Mouse (Mus musculus) kidney, embryonic 14.5 days (tissue): ENCODE data around the gene Map2k2. TPM values are rescaled to one million over a fixed set of nuclear protein-coding genes. Genes with fewer than 3 reads are reported as not detected.
"Not testable (repeated sequence)": the region's sequence is repeated elsewhere in the genome, so short reads cannot be mapped to it uniquely, and the experiment has no call there.

ENCODE experiments used
- ATAC-seq: fragments of 200-750 bp; cut with Nextera tagmentation; 2 replicates; pipeline ENCODE4 v1.8.0; 2017; ENCODE audit warnings: moderate number of reproducible peaks, mild to moderate bottlenecking, moderate TSS enrichment, moderate library complexity; ENCODE audit not compliant: low FRiP score, low TSS enrichment
- H3K27ac ChIP-seq: fragments of 300-500 bp; sonication (generic); 2 replicates; pipeline ENCODE4 v1.5.1; 2014; ENCODE audit warnings: low read depth, mild to moderate bottlenecking, low read length, moderate library complexity, mixed read lengths
- H3K27me3 ChIP-seq: fragments of 300-500 bp; sonication (generic); 2 replicates; pipeline ENCODE4 v1.6.1; 2014; ENCODE audit warnings: mild to moderate bottlenecking, low read length; ENCODE audit not compliant: control insufficient read depth, insufficient read depth
- H3K36me3 ChIP-seq: fragments of 300-500 bp; sonication (generic); 2 replicates; pipeline ENCODE4 v1.6.1; 2014; ENCODE audit warnings: low read length, mixed read lengths; ENCODE audit not compliant: control insufficient read depth, insufficient read depth
- H3K4me1 ChIP-seq: fragments of 300-500 bp; sonication (generic); 2 replicates; pipeline ENCODE4 v1.6.1; 2014; ENCODE audit warnings: low read length, mixed read lengths; ENCODE audit not compliant: control insufficient read depth, insufficient read depth
- H3K4me2 ChIP-seq: fragments of 300-500 bp; sonication (generic); replicated peaks from 2 replicates; pipeline ENCODE4 v1.6.1; 2014; ENCODE audit warnings: low read depth, mild to moderate bottlenecking, low read length
- H3K4me3 ChIP-seq: fragments of 300-500 bp; sonication (generic); 2 replicates; pipeline ENCODE4 v1.5.1; 2014; ENCODE audit warnings: mild to moderate bottlenecking, low read length
- H3K9ac ChIP-seq: fragments of 300-500 bp; sonication (generic); 2 replicates; pipeline ENCODE4 v1.6.1; 2014; ENCODE audit warnings: low read depth, mild to moderate bottlenecking, low read length, moderate library complexity
- H3K9me3 ChIP-seq: fragments of 300-500 bp; sonication (generic); 2 replicates; pipeline ENCODE4 v1.6.1; 2016; ENCODE audit warnings: low read length; ENCODE audit not compliant: control insufficient read depth
- WGBS: fragments of 180-500 bp; shearing (Covaris S2); extraction: QIAGEN DNeasy Blood & Tissue Kit; methylation state at CpG from one replicate; pipeline ENCODE4 v1.1.7; 2014; 5-methylcytosine and 5-hydroxymethylcytosine counted together
- polyA plus RNA-seq: library from polyadenylated mRNA; unstranded; fragments of >200 nt; fragmentation: Nextera tagmentation; extraction: Ambion mirVana; gene quantifications from 2 replicates; pipeline ENCODE4 v1.2.1, GENCODE M21; 2014

Map2k2 gene
- polyA plus RNA-seq = 187 and 208 TPM in 2 replicates

GRCm38 (mm10) chr10:81105565-81106112 lies at the start of gene Map2k2:
Map2k2 (plus strand) TSS chr10:81105915.
- peak within 1 kb of the TSS; percentile 100 for H3K27ac ChIP-seq
- peaks cover 16% of the 10 kb centered on the region for H3K4me1 ChIP-seq
- peaks cover 25% of the 10 kb centered on the region for H3K36me3 ChIP-seq
- no peaks in the 10 kb centered on the region for H3K9me3 ChIP-seq
- H3K4me3 ChIP-seq = peak within 1 kb of the TSS; percentile 91
- peak within 1 kb of the TSS; percentile 62 for H3K4me2 ChIP-seq
- under 1% methylated on average over 56 of the region's 56 CpGs for WGBS
- H3K27me3 ChIP-seq = no peaks in the 10 kb centered on the region
- peak within 1 kb of the TSS; percentile 98 for H3K9ac ChIP-seq
- peak; percentile 93 for ATAC-seq

DNA sequence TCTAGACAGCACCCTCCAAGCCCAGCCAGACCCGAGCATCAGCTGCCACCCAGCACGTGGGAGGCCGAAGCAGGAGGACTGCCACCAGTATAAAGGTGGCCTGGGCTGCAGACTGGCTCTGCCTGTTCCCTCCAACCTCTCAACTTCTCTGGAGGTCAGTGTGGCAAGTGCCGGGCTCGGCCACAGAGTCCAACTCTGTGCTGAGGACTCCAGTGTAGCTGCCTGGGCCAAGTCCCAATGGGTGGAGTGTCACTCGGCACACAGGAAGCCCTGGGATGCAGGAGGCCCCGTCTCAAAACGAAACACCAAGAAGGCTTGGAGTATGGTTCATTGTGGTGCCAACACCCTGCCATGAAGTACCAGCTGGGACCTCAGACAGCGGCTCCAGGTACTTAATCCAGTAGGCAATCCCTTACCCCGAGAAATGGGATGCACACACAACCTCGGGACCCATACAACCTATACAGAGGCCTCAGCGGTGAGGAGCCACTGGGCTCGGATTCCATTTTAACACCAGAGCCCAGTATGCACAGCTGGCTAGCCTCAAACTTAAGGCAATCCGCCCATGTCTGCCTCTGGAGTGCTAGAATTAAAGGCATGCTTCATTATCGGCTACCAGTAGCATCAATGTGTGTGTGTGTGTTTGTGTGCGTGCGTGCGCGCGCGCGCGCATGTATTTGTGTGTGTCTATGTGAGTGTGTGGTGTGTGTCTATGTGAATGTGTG lies 48.1 kb upstream of the Map2k2 start:
- WGBS = 92% methylated on average over 23 of the region's 23 CpGs
- no peak overlapping the region for H3K4me3 ChIP-seq
- peaks cover 3% of the 10 kb centered on the region for H3K36me3 ChIP-seq
- H3K27me3 ChIP-seq = no peaks in the 10 kb centered on the region
- no peaks in the 10 kb centered on the region for H3K9me3 ChIP-seq
- no peak for ATAC-seq
- H3K27ac ChIP-seq = no peak overlapping the region
- no peak overlapping the region for H3K4me2 ChIP-seq
- peaks cover 16% of the 10 kb centered on the region for H3K4me1 ChIP-seq
- no peak overlapping the region for H3K9ac ChIP-seq

DNA sequence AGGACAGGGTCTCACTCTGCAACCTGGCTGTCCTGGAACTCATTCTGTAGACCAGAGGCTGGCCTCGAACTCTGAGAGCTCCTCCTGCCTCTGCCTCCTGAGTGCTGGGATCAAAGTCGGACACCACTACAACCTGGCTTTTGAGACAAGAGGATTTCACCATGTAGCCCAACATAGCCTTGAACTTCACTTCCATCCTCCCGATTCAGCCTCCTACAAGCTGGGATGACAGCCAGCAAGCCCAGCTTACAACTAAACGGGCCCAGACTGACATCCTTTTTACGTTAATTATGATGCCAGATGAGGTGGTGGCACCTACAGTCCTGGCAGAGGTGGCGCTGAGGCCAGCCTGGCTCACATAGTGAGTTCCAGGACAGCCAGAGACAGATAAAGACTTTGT lies 46.8 kb upstream of the Map2k2 start:
- peak overlapping the region; percentile 80 for H3K4me3 ChIP-seq
- no peaks in the 10 kb centered on the region for H3K9me3 ChIP-seq
- 88% methylated on average over 6 of the region's 6 CpGs for WGBS
- peak overlapping the region; percentile 76; the same call in 1 of the 2 replicates for H3K9ac ChIP-seq
- H3K27ac ChIP-seq = no peak overlapping the region
- no peak for ATAC-seq
- peaks cover 16% of the 10 kb centered on the region for H3K4me1 ChIP-seq
- H3K27me3 ChIP-seq = no peaks in the 10 kb centered on the region
- peaks cover 3% of the 10 kb centered on the region; the same call in 1 of the 2 replicates for H3K36me3 ChIP-seq
- peak overlapping the region; percentile 67 for H3K4me2 ChIP-seq

GRCm38 (mm10) chr10:81059603-81060543 lies 45.8 kb upstream of the Map2k2 start, which contains the start of gene Sgta:
Sgta (minus strand) TSS chr10:81060181.
- H3K4me3 ChIP-seq = peak within 1 kb of the TSS; percentile 80
- no peak within 1 kb of the TSS for H3K27ac ChIP-seq
- H3K9ac ChIP-seq = peak within 1 kb of the TSS; percentile 76
- peaks cover 16% of the 10 kb centered on the region for H3K4me1 ChIP-seq
- H3K4me2 ChIP-seq = peak within 1 kb of the TSS; percentile 67
- H3K27me3 ChIP-seq = no peaks in the 10 kb centered on the region
- peaks cover 3% of the 10 kb centered on the region; the same call in 1 of the 2 replicates for H3K36me3 ChIP-seq
- WGBS = under 1% methylated on average over 48 of the region's 48 CpGs
- no peaks in the 10 kb centered on the region for H3K9me3 ChIP-seq
- peak; percentile 96 for ATAC-seq

- Histone ChIP-seq H3K36me3 (no peaks in the 10 kb centered on the region), H3K9me3 (no peaks in the 10 kb centered on the region), H3K4me3 (no peak overlapping the region), H3K27ac (no peak overlapping the region), H3K9ac (no peak overlapping the region), H3K4me2 (no peak overlapping the region), H3K27me3 (no peaks in the 10 kb centered on the region), H3K4me1 (peaks cover 11% of the 10 kb centered on the region)
- 69% methylated on average over 4 of the region's 4 CpGs for WGBS
- no peak for ATAC-seq
Measured at GRCm38 (mm10) chr10:81062710-81063109, 43.0 kb upstream of the Map2k2 start.

- H3K9ac ChIP-seq = not testable (repeated sequence)
Measured at GRCm38 (mm10) chr10:81064519-81064918, 41.2 kb upstream of the Map2k2 start.

DNA sequence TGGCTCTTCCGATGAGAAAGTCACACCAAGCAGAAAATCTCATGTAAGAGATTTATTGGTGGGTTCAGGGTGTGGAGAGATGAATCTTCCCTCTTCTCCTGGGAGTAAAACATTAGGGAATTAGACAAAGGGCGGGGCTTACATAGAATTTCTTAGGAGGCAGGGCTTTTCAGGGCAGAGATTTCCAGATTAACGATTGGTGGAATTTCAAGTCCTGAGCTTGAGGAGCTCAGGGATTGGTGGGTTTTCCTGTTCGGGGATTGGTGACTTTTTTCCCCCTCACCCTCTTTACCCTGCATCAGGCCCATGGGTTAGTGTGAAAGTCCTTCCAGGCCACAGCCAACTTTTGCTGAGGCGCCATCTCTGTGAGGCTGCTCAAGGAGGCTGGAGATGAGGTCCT lies 37.0 kb upstream of the Map2k2 start:
- Histone ChIP-seq H3K4me3 (no peak overlapping the region), H3K36me3 (peaks cover 9% of the 10 kb centered on the region), H3K4me1 (peaks cover 4% of the 10 kb centered on the region; the same call in 1 of the 2 replicates), H3K27ac (no peak overlapping the region), H3K9ac (no peak overlapping the region), H3K9me3 (no peaks in the 10 kb centered on the region), H3K4me2 (no peak overlapping the region), H3K27me3 (no peaks in the 10 kb centered on the region)
- WGBS = 79% methylated on average over 5 of the region's 5 CpGs
- ATAC-seq = no peak

More at GRCm38 (mm10) chr10:81064519-81064918, 41.2 kb upstream of the Map2k2 start:
- not testable (repeated sequence) for H3K4me2 ChIP-seq, H3K27me3 ChIP-seq, ATAC-seq, H3K4me1 ChIP-seq, H3K36me3 ChIP-seq, H3K9me3 ChIP-seq, H3K4me3 ChIP-seq, H3K27ac ChIP-seq
- WGBS = 90% methylated on average over 8 of the region's 8 CpGs

DNA sequence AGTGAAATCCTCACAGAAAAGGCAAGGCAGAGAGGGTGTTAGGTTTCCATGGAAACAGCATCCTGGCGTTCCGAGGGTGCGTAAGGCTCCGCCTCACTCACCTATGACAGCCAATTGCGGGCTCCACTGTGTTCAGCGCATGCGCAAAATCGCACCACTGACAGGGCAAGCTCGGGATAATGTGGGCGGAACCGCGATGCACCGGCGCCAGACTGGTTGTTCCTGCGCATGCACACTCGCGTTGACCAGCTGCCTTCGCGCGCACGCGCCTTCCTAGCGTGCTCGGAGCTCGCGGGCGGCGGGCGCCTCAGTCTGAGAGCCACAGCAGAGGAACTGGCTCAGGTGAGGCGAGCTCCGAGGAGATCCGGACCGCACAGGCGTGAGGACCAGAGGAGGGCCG lies 35.9 kb upstream of the Map2k2 start, which contains the start of gene Thop1:
TSS of gene Thop1 (plus strand) at position 200 of the 400 bp plus-strand sequence.
- Histone ChIP-seq H3K9ac (peak within 1 kb of the TSS; percentile 78), H3K4me1 (peaks cover 4% of the 10 kb centered on the region; the same call in 1 of the 2 replicates), H3K9me3 (no peaks in the 10 kb centered on the region), H3K27me3 (no peaks in the 10 kb centered on the region), H3K4me2 (peak within 1 kb of the TSS; percentile 73), H3K4me3 (peak within 1 kb of the TSS; percentile 78), H3K36me3 (peaks cover 20% of the 10 kb centered on the region), H3K27ac (no peak within 1 kb of the TSS)
- WGBS = 1% methylated on average over 34 of the region's 35 CpGs
- peak; percentile 98 for ATAC-seq
